Mouse (Mus musculus) embryonic facial prominence, embryonic 10.5 days (tissue): Measurements from ENCODE around the gene Sncb. TPM values are rescaled to one million over a fixed set of nuclear protein-coding genes. Genes with fewer than 3 reads are reported as not detected.

Source experiments
- DNase-seq: peaks from one replicate; pipeline ENCODE4 v3.0.0-alpha.2; 2017; ENCODE audit warnings: low spot score
- H3K27ac ChIP-seq: fragments of 300-500 bp; sonication (generic); replicated peaks from 2 replicates; pipeline ENCODE4 v1.5.1; 2016; ENCODE audit warnings: mild to moderate bottlenecking
- H3K27me3 ChIP-seq: fragments of 300-500 bp; sonication (generic); replicated peaks from 2 replicates; pipeline ENCODE4 v1.6.1; 2016; ENCODE audit warnings: low read depth, mild to moderate bottlenecking; ENCODE audit not compliant: poor library complexity, severe bottlenecking
- H3K36me3 ChIP-seq: fragments of 300-500 bp; sonication (generic); replicated peaks from 2 replicates; pipeline ENCODE4 v1.6.1; 2016; ENCODE audit warnings: mild to moderate bottlenecking, moderate library complexity
- H3K4me1 ChIP-seq: fragments of 300-500 bp; sonication (generic); 2 replicates; pipeline ENCODE4 v1.6.1; 2016
- H3K4me3 ChIP-seq: fragments of 300-500 bp; sonication (generic); 2 replicates; pipeline ENCODE4 v1.5.1; 2016; ENCODE audit warnings: mild to moderate bottlenecking, moderate library complexity
- H3K9me3 ChIP-seq: fragments of 300-500 bp; sonication (generic); 2 replicates; pipeline ENCODE4 v1.6.1; 2016; ENCODE audit warnings: mild to moderate bottlenecking
- WGBS: fragments of 180-500 bp; shearing (Covaris S2); methylation state at CpG from one replicate; pipeline ENCODE4 v1.1.7; 2016; 5-methylcytosine and 5-hydroxymethylcytosine counted together
- polyA plus RNA-seq: library from polyadenylated mRNA; unstranded; fragments of >200 nt; fragmentation: Nextera tagmentation; extraction: Ambion mirVana; gene quantifications from 2 replicates; pipeline ENCODE4 v1.2.1, GENCODE M21; 2016

The Sncb gene
- polyA plus RNA-seq, 1 experiment from 2014 or later, result 0.79 TPM

DNA sequence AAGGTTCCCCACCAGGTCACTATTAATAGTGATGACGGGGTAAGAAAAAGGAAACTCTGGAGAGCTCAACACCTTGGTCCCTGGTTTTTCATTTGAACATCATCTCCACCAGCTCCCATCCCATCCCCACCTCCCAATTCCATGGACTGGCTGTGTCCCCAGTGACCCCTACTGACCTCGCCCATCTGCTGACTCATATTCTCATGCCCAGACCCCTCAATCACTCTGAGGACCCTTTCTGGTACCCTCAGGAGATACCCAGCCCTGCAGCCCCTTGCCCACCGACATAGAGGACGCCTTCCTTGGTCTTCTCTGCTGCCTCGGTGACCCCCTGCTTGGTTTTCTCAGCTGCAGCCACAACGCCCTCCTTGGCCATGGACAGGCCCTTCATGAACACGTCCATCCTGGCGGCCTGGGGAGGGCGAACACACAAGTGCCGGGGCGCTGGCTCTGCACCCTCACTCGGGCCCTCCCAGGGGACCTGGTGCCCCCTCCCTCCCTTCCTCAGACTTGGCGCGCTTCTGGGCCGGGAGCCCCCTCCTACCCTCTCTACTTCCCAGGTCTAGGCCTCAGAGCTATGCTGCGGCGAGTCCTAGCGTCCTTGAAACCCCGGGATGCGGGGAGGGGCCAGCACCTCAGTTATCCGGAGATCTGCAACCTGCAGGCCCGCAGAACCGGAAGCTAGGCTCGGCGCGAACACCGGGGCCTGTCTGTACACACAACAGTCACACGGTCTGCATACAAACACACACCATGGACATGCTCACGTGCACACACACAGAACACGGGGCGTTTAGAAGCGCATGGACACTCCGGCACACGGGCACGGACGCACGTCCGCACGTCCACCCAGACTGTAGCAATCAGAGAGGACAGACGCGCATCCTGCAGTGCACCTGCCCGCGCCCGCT, 859 bp downstream of the Sncb start:
- peak; percentile 20 for DNase-seq
- H3K36me3 ChIP-seq, result no peaks in the 10 kb centered on the region
- peaks cover 22% of the 10 kb centered on the region for H3K4me1 ChIP-seq
- H3K4me3 ChIP-seq, result peak overlapping the region; percentile 51
- 5% methylated on average over 44 of the region's 44 CpGs for WGBS
- no peaks in the 10 kb centered on the region for H3K9me3 ChIP-seq
- peaks cover 73% of the 10 kb centered on the region for H3K27me3 ChIP-seq
- no peak overlapping the region; the same call in 1 of the 2 replicates for H3K27ac ChIP-seq

DNA sequence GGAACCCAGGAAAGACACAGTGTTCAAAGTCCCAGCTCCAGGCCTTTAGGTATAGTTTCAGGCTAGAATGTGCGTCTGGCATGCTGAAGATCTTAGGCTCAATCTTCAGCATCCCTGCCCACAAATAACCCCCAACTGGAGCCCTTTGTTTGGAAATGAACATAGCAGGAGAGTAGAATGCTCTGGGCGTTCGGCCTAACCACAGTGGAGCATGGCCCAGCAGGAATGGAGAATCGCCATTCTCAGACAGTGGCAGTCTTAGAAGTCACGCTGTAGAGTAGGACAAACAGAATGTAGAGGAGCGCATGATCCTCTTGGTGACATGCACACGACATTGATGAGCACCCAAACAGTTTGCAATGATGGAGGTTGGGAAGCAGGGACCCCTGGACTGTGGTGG, 5.5 kb downstream of the Sncb start:
- no peak for DNase-seq
- H3K4me1 ChIP-seq, result peaks cover 47% of the 10 kb centered on the region
- H3K4me3 ChIP-seq, result no peak overlapping the region
- 77% methylated on average over 7 of the region's 7 CpGs for WGBS
- H3K9me3 ChIP-seq, result no peaks in the 10 kb centered on the region
- H3K27me3 ChIP-seq, result peaks cover 87% of the 10 kb centered on the region
- H3K36me3 ChIP-seq, result no peaks in the 10 kb centered on the region
- H3K27ac ChIP-seq, result no peak overlapping the region

DNA sequence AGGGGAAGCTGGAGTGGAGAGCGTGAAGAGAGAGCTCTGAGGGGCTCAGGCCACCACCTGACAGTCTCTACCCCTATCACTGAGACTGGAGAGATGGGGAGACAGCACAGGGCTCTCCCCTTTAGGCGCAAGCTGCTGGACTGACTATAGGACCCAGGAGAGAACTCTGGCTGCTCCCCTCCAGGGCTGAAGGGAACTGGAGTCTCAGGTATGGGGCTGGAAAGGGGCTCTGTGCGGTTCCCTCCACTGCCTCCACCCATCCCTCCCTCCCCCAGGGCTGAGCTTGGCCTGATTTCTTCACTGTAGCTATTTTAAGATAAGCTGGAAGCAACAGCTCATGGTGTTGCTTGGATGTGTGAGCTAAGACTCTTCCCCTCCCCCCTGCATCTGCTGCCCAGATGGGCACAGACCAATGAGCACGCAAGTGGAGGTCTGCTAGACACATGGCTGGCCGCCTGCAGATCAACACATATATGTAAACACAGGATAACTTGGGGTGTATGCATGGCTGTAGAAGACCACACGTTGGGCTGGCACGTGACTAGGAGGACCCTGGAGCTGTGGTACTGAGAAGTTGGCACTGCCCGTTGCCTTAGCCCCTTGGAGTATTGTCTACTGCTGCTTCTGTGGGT, 6.1 kb downstream of the Sncb start:
- H3K4me3 ChIP-seq, result no peak overlapping the region
- 55% methylated on average over 8 of the region's 8 CpGs for WGBS
- peaks cover 40% of the 10 kb centered on the region for H3K4me1 ChIP-seq
- peaks cover 87% of the 10 kb centered on the region for H3K27me3 ChIP-seq
- peak; percentile 53 for DNase-seq
- H3K36me3 ChIP-seq, result no peaks in the 10 kb centered on the region
- no peaks in the 10 kb centered on the region for H3K9me3 ChIP-seq
- H3K27ac ChIP-seq, result no peak overlapping the region

DNA sequence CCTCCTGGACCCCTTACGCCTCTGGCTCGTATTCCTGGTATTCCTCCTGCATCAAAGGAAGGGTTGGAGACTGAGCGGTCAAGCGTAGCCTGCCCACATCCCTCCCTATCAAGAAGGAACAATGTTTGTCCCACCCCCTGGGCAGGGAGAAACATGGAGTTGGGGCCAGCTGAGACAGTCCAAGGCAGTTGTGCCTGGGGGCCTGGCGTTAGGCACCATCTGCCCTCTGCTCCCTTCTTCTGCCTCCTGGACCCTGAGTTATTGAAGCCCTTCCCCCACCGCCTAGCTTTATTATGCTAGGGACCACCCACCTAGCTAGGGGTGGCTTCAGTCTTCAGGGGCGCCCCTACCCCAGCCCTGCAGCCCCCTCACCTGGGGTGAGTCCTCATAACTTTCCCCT, 6.9 kb downstream of the Sncb start:
- Histone ChIP-seq H3K36me3 (no peaks in the 10 kb centered on the region), H3K27ac (no peak overlapping the region), H3K27me3 (peaks cover 85% of the 10 kb centered on the region), H3K4me3 (peak overlapping the region; percentile 59), H3K4me1 (peaks cover 36% of the 10 kb centered on the region), H3K9me3 (no peaks in the 10 kb centered on the region)
- 8% methylated on average over 7 of the region's 7 CpGs for WGBS
- DNase-seq, result no peak

DNA sequence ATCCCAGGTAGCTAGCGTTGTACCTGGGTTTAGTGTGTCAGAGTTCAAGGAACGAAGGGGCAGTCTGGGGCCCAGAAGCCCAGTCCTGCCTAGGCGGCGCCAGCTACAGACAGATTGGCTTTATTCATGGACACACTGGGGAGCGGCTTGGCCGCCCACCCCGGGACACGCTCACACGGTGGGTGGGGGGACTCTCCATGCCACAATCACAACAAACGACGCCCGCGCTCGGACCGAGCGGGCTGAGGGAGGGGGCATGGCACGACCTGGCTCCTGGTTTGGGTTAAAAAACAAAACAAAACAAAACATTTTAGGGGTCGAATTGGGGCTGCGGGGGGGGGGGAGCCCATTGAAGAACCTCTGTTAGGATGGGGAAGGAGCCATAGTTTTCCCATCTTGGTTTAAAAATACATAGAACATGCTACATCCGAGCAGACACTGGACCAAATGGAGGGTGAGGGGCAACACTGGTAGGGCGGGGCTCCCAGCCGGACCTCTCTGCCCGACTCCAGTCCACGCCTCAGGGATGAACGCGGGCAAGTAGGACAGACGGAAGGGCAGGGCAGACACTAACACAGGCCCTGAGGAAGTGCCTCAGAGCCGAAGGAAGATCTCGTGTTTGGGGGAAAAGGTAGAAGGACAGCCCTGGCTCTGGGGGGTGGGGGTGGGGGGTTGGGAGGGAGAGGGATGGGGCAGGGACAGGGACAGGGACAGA, 7.5 kb downstream of the Sncb start:
- no peak for DNase-seq
- Histone ChIP-seq H3K9me3 (no peaks in the 10 kb centered on the region), H3K4me3 (peak overlapping the region; percentile 59), H3K36me3 (no peaks in the 10 kb centered on the region), H3K4me1 (peaks cover 36% of the 10 kb centered on the region), H3K27me3 (peaks cover 84% of the 10 kb centered on the region), H3K27ac (no peak overlapping the region)
- WGBS, result under 1% methylated on average over 29 of the region's 29 CpGs

DNA sequence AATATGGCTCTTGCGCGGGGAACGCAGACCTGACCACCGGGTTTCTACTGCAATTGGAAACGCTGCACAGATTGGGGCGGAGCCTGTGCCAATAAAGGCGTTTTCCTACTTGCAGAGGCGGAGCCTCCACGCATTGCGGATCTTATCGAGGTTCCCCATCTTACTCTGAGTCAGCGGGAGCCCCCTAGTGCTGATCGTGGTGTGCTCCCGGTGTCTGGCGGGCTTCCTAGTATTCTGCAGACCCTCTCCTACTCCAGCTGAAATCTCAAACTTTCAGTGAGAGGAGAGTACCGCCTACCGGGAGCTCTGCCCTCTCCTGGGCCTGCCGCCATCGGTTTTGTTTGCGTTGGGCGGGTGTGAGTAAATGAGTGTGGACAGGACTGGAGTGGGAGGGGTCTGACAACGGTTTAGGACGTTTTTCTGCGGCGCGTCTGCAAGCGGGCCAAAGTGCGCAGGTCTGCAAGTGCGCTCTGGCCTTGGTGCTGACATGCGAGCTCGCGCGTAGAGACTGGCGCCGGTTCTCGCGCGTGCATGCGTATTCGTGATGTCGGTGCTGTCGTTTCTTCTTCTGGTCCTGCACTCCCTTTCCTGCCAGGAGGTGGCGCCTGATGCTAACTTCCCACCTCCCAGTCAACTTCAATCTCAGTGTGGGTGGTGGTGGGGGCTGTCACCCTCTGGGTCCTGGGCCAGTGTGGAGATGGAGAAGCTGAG, 8.2 kb downstream of the Sncb start:
- WGBS, result under 1% methylated on average over 43 of the region's 43 CpGs
- peaks cover 36% of the 10 kb centered on the region for H3K4me1 ChIP-seq
- H3K27me3 ChIP-seq, result peaks cover 77% of the 10 kb centered on the region
- H3K36me3 ChIP-seq, result no peaks in the 10 kb centered on the region
- H3K4me3 ChIP-seq, result peak overlapping the region; percentile 59
- H3K27ac ChIP-seq, result peak overlapping the region; percentile 73
- H3K9me3 ChIP-seq, result no peaks in the 10 kb centered on the region
- peak; percentile 95 for DNase-seq

DNA sequence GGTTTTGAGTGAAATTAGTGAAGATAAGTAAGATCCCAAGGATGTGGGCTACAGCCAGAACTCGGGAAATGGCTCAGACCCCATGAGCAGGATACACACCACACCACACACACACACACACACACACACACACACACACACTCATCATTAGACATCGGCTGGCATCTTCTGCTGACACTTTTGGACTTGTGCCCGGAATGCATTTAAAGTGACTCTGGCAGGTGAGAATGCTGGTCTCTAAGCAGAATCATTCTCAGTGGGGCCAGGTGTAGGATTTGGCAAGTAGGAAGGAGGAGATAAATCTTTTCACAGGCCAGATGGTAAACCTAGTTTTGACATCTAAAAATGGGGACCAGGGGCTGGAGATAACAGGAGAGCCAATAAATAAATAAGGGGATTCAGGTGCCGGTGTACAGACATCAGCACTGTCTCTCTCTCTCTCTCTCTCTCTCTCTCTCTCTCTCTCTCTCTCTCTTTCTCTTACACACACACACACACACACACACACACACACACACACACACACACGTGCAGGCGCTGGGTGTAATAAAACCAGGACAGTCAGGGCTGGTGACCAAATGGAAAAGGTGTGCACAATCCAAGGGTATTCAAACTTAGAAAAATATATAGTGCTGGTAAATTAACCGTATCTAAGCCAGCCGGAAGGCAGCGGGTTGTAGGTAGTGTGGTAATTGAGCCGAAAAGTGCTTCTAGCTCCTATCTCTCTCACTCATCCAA, 9.1 kb downstream of the Sncb start:
- DNase-seq, result no peak
- WGBS, result 47% methylated on average over 10 of the region's 10 CpGs
- Histone ChIP-seq H3K4me3 (peak overlapping the region; percentile 59), H3K36me3 (no peaks in the 10 kb centered on the region), H3K9me3 (no peaks in the 10 kb centered on the region), H3K27me3 (peaks cover 76% of the 10 kb centered on the region), H3K4me1 (peaks cover 36% of the 10 kb centered on the region), H3K27ac (no peak overlapping the region)

DNA sequence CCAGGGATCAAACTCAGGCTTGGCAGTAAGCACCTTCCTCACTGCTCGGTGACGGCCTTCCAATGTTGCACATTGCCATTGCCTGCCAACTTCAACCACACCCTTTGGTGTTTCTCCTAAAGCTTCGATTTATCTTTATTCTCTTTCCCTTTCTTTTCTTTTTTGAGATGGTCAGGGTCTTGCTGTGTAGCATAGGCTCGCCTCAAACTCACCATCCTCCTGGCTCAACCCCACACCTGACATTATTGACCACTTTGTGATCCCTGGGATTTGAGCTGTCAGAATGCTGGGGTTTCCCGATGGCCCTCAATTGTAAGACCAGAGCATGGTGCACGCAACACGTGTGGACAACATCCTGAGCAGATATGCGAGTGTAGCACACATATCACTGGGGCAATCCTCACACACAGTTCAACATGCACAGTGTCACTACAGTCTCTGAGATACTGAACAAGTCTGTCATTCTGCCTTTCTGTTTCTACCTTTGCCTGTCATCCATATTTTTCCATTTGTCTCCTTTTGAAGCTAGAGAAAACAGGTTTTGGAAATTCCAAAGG, 10.2 kb downstream of the Sncb start:
- no peak for DNase-seq
- H3K27me3 ChIP-seq, result peaks cover 76% of the 10 kb centered on the region

DNA sequence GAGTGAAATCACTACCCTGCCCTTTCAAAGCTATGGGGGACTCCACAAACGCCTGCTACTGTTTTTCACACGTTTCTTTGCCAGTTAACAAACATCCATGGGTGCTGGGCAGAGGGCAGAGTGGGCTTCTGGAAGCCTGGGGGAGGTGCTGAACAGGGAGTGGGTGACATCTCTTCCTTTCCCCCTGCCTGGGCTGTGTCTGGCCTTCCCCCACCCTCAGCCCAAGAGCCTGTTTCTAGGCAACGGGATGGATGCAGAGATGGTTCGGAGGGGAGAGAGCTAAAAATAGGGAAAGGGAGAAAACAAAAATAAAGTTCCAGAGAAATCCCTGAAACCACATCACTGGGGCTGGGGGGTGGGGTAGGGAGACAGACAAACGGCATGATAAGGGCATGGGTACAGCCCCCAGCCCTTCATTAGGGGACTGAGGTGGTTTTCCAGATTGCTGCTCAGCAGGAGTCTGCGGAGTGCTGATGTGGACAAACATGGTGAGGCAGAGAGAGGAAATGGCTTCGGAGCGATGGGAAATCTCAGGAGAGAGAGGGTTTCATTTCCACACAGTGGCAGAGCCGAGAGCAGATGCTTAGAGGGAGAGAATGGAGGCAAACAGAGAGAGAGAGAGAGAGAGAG, 11.1 kb downstream of the Sncb start:
- WGBS, result 24% methylated on average over 9 of the region's 9 CpGs
- no peaks in the 10 kb centered on the region for H3K36me3 ChIP-seq
- no peak overlapping the region for H3K27ac ChIP-seq
- no peaks in the 10 kb centered on the region for H3K9me3 ChIP-seq
- H3K27me3 ChIP-seq, result peaks cover 76% of the 10 kb centered on the region
- peaks cover 31% of the 10 kb centered on the region for H3K4me1 ChIP-seq
- DNase-seq, result no peak
- no peak overlapping the region for H3K4me3 ChIP-seq

More for the DNA sequence above, 10.2 kb downstream of the Sncb start:
- no peak overlapping the region for H3K4me3 ChIP-seq
- peaks cover 36% of the 10 kb centered on the region for H3K4me1 ChIP-seq
- no peaks in the 10 kb centered on the region for H3K9me3 ChIP-seq
- H3K27ac ChIP-seq, result no peak overlapping the region
- H3K36me3 ChIP-seq, result no peaks in the 10 kb centered on the region
- WGBS, result 86% methylated on average over 8 of the region's 8 CpGs

DNA sequence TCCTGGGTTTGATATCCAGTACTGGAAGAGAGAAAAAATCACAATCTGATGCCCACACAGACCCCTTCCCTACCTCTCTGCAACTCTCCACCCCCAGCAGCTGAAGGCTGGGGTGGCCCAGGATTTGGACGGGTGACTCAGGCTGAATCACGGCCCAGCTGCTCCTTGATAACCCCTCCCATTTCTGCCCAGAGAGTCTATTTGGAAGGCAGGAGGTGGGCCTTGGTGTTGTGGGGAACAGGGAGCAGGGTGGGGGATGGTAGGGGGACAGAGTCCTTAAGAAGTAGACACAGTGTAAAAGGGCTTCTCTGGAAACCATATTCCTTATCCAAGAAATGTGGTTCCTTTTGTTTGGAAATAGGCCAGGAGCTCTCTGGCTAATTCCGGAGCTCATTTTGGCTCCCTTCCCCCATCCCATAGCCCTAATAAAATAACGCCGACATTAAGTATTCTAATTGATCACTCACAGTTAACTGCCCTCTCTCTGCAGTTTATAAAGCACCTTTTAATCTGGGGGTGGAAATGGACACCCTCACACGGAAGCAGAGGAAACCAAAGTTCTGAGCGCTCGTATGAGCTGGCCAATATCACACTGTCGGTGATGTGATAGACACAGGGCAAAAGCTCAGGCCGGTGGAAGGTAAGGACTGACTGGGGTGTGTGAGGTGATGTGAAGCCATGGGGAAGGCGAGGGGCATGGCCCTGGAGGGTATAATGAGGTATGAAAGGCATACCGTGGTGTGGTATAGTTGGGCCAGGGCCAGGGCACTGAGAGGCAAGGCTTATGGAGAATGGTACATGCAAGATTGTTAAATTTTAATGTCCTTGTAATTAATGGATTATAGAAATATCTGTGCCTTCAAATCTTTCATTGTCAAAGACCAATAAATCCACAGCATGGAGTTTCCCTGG, 12.0 kb downstream of the Sncb start:
- H3K27me3 ChIP-seq, result peaks cover 76% of the 10 kb centered on the region

More for the DNA sequence above, 12.0 kb downstream of the Sncb start:
- Histone ChIP-seq H3K4me3 (no peak overlapping the region), H3K36me3 (no peaks in the 10 kb centered on the region), H3K9me3 (no peaks in the 10 kb centered on the region), H3K4me1 (peaks cover 29% of the 10 kb centered on the region), H3K27ac (no peak overlapping the region)
- WGBS, result 49% methylated on average over 12 of the region's 12 CpGs
- no peak for DNase-seq
